Mouse (Mus musculus): Measurements from ENCODE around the gene Tet3.
"Not testable (repeated sequence)": the region's sequence is repeated elsewhere in the genome, so short reads cannot be mapped to it uniquely, and the experiment has no call there.

Gene Tet3

DNA sequence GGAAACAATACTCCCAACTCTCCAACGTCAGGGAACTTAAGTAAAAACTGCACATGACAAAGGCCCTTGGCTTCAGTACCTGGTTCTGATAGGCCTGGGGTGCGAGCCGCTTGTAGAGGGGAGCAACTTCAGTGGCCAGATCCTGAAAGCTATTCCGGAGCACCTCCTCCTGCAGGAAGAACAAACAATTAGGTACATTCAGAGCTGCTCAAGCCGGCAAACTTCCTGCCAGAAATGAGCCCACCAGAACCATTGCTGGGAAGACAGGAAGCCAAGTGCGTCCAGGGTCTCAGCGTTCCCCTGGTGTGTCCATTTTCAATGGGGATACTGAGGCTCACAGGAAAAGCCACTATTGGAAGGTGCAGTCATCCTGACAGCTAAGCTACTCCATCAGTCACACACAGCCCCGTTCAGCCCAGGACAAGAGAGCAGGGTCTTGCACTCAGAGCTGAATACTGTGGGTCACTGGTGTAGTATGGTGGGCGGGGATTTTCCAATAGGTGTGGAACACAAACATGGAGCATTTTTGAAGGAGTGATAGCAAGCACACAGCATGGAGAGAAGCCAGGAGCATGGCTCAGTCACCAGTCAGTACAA is 85.1 kb downstream of the Tet3 start:
- DNase-seq (ENCODE audit: extremely low read depth, low read depth) = no peak

DNA sequence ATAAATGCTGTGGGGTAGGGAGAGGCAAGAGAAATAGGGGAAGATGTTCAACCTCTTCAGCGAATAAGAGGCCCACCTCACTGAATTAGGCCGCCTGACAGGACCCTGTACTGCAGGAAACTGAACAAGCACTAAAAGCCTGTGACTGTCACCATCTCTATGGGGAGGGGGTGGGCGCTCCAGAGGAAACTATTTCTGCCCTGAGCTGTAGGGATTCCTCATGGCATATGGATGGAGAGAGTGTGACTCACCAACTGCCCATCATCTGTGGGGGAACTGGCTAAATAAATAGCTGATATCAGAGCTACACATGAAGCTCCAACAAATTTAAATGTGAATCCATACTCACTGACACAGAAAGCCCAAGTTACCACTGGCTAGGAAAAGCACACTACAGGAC is 87.5 kb downstream of the Tet3 start:
- DNase-seq (ENCODE audit: extremely low read depth, low read depth) = no peak

DNA sequence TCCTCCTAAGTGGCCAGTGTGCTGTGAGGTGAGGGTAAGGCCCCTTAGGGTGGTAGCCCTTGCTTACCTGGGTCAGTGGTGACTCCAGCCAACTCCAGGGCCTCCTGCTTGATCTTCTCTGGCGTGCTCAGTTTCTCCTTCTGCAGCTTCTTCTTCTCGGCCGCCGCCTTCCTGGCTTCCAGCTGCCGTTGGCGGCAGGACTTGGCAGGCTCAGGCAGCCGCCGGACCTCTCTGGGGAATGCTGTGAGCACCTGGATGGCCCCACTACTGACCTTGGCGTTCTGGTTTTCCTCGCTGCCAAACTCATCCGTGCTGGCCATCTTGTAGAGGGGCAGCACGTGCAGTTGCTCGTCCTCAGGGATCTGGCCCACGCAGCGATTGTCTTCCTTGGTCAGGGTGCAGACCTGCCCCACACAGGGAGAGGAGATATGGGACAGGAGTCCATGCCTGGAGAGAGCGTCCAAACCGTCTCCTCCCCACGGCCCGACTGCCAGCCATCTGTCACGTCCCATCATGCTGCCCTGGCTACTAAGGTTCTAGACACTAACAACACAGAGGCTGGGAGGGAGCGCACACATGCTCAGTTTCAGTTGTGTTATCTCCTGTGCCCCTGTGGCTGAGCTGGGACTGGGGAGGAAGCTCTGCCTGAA is 88.4 kb downstream of the Tet3 start:
- no peak for DNase-seq (ENCODE audit: extremely low read depth, low read depth)

DNA sequence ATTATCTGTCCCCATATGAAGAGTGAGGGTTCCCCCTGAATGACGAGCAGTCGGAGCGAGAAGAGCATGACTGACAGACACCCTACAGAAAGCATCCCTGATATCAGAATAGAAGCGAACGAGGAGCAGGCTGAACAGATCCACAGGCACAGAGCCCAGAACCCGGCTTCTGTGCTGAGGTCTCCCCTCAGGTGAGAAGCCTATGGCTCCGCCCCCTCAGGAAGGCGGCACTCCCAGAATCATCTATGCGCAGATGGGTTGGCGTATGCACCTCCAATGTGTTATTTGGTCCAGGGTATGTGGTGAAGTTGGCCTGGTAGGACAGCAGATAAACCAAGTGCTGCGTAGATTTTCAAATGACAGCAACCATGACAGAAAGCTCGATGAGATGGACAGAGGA is 95.8 kb downstream of the Tet3 start:
- no peak for DNase-seq (ENCODE audit: extremely low read depth, low read depth)

DNA sequence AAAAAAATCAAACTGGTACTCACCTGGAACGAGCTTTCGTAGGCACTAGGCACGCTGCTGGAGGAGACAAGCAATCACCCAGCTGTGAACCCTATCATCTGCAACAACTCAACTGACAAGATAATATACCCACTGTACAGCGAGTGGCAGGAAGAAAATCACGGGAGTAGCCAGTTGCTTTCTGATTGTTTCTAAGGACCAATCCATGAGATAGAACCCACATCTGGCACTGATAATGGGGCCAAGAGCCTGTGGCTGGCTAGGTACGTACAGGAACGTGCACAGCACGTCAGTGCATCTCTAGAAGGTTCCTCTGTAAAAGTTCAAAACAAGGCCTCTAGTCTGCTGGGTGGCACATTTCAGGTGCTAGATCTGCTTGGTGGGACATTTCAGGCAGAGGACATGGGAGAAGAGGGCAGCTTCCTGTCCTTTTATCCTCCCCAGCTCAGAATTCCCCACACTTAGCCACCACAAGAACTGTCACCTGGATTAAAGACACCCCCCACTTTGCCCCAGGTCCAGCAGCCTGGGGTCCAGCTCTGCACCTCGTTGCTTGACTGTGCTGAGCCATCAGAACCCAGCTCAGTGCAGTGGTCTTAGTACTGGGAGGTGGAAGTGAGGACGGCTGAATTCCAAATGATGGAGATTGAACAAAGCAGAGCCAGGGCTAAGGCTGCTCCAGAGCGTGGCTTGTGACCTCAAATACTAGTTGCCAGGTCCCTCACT is 97.2 kb downstream of the Tet3 start:
- DNase-seq (ENCODE audit: extremely low read depth, low read depth) = no peak

DNA sequence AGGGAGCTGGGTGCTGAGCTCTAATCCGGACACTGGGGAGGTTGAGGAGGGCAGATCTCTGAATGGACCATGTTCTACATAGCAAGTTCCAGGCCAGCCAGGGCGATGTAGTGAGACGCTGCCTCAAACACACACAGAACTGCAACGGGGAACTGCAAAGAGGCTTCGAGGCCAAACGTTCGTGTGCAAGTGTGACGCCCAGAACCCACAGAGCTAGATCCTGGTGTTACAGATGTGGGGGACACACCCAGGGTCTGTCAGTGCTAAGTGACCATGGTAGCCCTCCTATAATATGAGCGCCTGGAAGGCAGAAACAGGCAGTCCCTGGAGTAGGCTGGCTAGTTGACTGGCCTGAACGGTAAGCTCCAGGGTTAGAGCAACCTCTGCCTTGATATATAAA is 101.4 kb downstream of the Tet3 start:
- DNase-seq (ENCODE audit: extremely low read depth, low read depth) = no peak

DNA sequence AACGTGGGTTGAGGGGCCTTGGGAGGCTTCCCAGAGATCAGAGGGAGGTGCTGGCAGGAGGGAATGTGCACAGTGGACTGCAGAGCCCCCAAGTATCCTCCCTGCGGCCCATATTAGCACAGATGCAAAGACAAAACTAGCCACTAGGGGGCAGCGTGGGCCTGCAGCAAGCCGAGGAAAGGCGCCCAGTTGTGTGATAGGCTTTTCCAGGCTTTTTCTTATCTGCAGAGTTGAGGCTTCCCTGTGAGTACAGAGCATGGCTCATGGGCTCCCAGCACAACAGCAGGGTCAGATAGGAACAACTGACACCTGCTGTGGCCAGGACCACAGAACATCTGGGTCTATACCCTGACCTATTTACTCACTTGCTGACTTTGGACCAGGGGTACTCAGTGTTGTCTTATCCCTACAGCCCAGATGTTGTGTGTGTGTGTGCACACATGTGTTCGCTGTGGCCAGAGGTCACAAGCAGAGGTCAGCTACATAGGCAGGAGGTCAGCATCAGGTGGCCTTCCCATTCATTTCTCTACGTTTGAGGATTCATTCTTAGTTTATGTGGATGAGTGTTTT is 102.2 kb downstream of the Tet3 start:
- peak; percentile 43 for DNase-seq (ENCODE audit: extremely low read depth, low read depth)

DNA sequence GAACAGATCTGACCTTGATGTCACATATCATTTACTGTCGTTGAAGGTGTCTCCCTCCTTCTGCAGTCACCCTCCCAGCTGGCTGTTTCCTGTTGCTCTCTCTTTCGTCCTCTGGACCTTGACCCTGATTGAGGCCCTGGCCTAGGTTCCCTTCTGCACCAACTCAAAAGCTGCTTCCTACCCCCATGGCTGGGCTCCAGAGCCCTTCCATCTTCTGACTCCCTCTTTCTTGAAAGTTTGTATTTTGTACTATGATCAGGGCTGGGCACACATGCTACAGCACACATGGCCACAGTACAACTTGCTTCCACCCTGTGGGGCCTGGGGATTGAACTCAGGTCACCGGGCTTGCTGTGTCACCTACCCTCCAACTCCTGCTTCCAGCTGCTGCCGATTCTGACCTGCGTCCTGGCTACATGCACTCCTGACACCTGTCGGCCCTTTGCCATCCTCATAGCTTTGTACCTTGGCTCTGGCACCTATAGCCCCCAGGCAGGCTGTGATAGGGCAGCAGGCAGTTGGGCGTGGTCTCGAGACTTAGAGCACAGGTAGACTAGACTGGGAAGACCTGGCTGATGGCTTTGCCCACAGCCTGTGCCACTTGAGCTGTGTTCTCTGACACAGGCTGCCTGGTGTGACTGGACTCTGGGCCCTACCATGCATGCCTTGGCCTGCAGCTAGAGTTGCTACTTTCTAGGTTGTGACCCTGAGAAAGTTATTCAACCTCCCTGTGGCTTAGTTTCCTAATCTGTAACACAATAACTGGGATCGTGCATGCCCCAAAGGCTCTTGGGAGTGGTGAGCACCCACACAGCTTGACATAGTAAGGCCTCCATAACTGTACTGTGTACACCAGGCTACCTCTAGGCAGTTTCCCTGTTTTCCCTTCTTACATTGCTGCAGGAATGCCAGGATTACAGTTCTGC is 103.8 kb downstream of the Tet3 start:
- no peak for DNase-seq (ENCODE audit: extremely low read depth, low read depth)

DNA sequence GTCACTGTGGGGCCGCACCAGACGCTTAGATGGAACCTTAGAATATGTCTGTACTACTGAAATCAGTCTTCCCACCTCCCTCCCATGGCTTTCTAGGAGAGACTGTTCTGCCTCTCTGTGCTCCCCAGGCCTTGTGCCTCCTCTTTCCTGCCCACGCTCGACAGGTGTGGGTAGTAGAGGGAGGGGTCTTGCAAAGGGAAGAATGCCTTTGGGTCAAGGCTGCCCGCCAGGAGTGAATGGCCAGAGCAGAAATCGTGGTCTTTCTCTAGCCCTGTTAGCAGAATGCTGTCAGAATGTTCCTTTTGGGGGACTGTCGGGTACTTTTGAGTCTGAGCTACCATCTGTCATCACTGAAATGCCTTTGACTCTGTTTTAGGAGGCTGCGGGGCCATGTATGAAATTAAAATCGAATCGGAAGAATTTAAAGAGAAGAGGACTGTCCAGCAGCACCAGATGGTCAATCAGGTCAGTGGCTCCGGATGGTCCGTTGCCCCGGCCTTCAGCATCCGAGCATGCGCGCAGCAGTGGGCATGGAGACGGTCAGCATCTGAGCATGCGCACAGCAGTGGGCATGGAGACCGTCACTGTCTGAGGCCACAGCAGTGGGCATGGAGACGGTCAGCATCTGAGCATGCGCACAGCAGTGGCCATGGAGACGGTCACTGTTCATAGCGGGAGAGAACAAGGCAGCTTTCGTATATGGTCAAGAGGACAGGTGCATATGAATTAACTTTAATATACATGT is 106.0 kb downstream of the Tet3 start:
- DNase-seq (ENCODE audit: extremely low read depth, low read depth) = no peak

DNA sequence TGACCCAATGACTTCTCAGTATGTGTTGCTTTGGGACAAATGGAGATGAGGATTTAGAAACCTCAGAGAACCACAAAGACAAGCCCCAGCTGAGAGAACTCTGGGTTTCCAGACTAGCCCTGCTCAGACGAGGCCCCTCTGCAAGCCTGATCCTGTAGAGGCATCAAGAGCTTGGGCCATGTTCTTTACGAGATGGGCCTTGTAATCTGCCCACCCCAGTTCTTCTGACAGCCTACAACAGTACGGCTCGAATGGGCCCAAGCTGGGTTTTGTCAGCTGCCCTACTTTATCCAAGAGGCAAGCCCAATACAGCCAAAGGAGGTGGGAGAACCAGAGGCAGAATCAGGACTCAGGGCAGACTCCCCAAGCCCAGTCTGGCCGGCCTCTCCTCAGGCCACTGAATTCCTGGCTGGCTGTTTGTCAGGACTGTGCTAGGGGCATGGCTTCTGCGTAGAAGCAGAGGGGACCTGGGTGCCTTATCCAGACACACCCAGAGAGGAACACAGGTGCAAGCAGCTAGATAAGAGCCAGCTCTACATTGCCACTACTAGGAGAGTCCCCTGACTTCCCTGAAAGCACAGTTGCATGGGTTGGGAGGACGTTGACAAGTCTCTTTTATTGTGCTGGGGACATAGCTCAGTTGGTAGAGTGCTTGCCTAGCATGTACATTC is 107.3 kb downstream of the Tet3 start:
- DNase-seq (ENCODE audit: extremely low read depth, low read depth) = peak; percentile 95

DNA sequence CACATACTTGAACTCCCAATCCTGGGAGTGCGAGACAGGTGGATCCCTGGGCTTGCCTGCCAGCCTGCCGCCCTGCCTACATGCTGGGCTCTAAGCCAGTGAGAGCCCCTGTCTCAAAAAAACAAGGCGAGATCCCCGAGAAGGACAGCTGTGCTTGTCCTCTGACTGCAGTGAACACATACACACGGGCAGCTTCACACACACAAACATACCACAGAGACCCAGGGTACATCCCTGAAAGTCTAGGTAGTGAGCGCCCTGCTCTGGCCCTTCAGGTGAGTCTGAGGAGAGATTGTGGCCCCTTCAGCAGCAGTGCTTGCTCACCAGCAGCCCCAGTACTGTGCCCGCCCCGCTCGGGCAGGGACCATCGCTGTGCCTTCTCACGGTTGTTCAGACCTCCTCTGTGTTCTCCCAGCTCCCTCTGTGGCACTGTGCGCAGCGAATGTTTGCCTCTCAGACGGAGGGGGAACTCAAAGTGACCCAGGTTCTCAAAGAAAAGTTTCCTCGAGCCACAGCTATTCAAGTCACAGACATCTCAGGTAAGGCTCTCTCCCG is 108.0 kb downstream of the Tet3 start:
- no peak for DNase-seq (ENCODE audit: extremely low read depth, low read depth)

DNA sequence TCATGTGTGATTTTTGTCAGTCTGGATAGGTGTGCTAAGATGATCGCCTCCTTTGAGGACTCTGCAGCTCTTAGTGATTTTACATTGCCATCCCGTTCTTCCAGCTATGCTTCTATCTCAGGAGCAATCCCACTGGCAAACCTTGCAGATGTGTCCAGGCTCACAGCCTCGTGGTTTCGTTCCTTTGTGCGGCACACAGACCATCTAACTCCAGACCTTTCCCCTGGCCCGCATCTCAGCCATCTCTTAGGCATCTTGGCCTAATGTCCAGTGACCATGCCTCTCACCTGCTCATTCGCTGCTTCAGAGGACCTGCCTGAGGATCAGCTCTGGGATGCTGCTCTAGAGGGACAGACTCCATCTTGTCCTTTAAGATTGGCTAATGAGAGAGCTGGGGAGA is 108.7 kb downstream of the Tet3 start:
- DNase-seq (ENCODE audit: extremely low read depth, low read depth) = no peak

DNA sequence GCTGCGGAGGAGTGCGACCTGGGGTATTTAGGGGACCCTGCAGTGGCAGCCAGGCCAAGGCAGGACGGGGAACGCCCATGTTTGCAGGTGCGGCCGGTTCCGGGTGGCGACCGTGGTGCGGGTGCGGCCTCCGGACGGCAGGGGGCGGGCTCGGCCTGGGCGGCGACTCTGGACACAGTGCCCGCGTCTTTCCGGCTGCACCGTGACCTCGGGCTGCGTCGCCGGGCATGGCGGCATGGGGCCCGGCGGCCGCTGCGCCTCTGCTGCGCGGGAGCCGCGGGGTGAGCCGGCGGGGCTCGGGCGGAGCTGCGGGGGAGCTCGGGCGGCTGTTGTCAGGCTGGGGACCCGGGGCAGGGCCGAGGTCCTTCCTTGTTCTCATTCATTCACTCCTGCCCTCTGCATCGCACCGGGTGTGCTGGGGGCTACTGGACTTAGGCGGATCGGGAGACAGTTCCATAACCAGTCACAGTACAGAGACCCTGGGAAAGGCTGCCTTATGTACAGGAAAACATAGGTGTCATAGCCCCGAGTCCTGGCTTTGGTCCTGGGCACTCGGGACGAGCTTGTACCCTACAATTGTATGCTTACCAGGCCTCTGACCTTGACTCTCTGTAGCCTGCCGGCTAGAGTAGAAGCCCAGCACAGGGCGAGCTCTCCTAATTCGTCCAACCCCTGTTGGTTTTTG is 109.5 kb downstream of the Tet3 start:
- no peak for DNase-seq (ENCODE audit: extremely low read depth, low read depth)

DNA sequence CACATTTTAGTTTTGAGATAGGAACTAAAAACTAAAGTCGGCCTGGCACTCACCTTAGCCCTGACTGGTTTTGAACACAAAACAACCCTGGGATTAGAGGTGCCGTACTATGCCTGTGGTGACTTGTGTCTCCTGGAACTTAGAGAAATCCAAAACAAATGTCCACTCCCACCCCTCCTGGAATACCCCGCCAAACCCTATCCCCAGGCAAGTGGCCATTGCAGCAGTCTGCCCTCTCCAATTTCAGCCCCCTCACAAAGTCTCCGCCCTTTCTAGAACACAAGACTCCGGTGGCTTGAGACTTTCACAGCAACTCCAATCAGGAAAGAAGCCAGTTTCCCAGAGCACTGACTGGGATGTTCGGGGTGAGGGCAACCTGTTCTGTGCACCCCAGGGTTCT is 110.0 kb downstream of the Tet3 start, which contains the start of gene Bola3:
TSS of gene Bola3 (plus strand) at position 275 of the 400 bp plus-strand sequence.
- DNase-seq (ENCODE audit: extremely low read depth, low read depth) = no peak

DNA sequence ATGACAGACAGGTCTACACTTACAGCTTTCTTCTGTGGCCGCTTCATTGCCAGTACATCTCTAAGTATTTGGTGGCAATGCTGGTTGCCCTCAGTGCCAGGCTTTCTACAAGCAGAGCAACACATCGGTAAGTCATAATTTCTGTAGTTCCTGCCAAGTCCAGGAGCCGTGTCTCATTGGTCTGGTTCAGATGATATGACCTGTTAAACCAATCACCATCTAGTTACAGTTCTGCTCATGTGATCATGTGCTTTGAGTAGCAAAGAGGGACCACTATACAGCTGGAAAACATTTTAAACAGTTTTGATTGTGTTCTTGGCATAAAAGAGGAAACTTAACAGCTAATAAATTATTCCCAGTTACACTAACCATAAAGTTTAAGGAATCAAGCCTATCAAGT is 111.0 kb downstream of the Tet3 start:
- no peak for DNase-seq (ENCODE audit: extremely low read depth, low read depth)

DNA sequence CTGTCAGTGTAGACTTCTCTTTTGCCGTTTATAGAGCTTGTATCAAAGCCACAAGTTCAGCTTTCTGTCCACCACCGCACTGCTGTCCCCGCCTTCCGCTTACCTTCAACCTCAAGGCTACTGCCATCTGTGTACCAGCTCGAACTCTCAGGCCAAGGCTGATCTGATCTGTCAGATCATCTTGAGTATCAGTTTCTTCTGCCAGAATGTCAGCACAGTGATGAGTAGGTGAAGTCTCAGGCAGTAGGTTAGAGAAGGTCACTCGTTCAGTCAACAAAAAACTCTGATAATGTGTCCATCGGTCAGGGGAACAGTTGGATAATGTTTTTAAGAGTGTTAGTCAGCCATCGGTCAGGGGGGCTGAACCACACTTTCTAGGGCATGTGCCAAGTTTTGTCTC is 113.6 kb downstream of the Tet3 start:
- not testable (repeated sequence) for DNase-seq (ENCODE audit: extremely low read depth, low read depth)

DNA sequence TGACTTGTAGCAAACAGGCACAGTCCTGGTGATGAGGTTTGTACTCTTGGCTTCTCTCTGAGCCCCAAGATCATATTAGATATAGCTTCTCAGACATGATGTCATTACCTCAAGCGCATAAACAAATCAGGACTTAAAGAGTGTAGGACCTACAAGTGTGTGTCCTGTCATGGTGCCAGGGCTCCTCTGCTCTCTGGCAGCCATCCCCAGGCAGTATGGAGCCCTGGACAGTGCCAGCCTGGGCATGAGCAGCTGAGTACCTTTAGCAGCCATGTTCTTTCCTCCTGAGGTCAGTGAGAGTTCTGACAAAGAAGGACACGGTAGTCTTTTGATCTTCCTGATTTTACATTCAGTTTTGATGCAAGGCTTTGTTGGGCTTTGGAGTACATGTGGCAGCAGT is 115.9 kb downstream of the Tet3 start:
- no peak for DNase-seq (ENCODE audit: extremely low read depth, low read depth)

DNA sequence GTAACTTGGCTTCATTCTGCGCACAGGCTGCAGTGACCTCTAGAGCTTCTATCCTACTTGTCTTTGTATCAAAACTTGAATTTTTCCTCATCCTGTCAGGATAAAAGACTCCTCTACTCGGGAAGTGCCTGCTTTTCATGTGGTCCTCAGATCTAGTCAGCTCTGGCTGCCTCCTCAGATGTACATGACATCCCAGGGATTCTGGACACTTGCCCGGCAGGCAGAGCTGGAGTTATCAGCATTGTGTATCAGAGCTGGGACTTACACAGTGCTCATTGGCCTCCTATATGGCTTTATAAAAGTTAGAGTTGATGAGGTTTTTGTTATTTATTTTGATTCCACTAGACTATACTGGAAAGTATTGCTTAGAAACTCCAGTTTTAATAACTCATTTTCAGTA is 117.5 kb downstream of the Tet3 start:
- no peak for DNase-seq (ENCODE audit: extremely low read depth, low read depth)

DNA sequence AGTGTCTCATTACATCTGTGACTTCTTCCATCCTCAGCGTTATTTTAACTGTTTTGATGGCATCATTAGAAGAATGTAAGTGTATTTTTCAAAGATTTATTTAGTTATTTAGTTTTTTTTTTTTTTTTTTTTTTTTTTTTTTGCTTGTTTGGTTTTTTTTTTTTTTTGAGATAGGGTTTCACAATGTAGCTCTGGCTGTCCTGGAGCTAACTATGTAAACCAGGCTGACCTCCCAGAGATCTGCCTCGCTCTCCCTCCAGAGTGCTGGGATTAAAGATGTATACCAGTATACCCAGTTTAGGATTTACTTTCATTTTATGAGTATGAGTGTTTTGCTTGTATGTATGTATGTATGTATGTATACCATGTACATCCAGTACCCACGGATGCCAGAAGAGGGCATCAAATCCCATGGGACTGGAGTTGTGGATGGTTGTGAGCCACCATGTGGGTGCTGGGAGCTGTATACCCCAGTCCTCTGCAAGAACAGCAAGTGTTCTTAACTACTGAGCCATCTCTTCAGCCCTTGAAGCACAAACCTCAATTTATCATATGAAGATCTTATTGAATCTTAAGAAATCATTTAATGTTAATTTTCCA is 131.2 kb downstream of the Tet3 start:
- no peak for DNase-seq (ENCODE audit: extremely low read depth, low read depth)

Measured in MEL-GATA-1-ER (cell line).